Mouse (Mus musculus): ENCODE data around the gene Gm1043.

Gm1043 gene

DNA sequence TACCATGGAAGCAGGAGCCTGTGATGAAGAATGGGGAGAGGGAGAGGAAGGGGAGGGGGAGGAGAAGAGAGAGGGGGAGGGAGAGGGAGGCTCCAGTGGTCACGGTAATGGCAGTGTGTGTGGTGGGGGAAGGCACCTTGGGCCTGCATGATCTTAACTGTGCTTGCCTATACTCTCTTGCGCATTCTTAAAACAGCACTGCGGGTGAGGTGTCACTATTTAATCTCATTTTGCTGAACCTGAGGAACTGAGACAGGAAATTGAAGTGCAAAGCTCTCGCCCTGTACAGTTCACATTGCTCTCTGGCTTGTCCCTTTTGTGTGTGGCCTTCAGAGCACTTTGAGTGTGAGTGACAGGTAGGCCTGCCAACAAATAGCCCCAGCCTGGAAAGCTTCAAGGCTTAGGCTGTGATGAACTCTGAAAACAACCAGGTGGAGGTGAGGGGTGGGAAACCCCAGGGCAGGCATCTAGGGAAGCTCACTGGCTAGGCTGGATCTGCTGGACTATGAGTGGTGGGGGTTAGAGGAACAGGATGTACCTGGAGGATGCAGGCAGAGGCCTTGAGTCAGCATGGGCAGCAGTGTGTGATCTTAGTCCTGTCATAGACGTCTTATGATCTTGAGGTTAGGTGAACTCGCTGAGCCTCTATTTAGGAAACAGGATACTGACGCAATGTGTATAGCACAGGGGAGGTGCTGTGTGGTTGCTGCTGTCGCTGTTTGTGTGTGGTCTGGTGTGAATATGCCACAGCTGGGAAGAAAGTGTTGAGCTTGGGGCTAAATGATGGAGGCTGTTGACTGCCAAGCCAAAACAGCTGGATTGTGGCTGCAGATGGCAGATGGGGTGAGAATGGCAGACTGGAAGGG is 18.2 kb upstream of the Gm1043 start:
- no peak for DNase-seq (ENCODE audit: extremely low spot score, low read depth, low spot score)

GRCm38 (mm10) chr5:37073660-37074059 is 11.5 kb upstream of the Gm1043 start:
- no peak for DNase-seq (ENCODE audit: extremely low spot score, low read depth, low spot score)

GRCm38 (mm10) chr5:37076692-37077329 is 8.4 kb upstream of the Gm1043 start:
- no peak for DNase-seq (ENCODE audit: extremely low spot score, low read depth, low spot score)

GRCm38 (mm10) chr5:37077330-37077698 is 7.9 kb upstream of the Gm1043 start:
- DNase-seq (ENCODE audit: extremely low spot score, low read depth, low spot score) = no peak

DNA sequence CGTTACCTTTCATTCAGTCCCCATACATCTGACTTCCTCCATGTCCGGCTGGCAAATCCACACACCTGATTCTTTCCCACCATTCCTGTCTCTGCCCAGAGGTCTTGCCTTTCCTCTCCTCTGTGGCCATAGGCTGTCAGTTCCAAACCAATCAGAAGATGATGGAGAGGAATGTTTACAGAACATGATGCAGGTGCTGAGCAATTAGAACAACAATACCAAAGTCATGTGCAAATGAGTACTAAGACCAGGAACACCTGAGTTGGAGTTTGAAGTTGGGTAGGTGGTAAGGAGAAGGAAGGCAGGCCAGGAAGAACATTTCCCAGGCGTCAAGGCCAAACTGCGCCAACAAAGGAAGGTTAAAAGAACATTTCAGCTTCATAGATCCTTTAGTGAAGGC is 5.7 kb upstream of the Gm1043 start:
- no peak for DNase-seq (ENCODE audit: extremely low spot score, low read depth, low spot score)

GRCm38 (mm10) chr5:37080601-37081000 is 4.6 kb upstream of the Gm1043 start:
- DNase-seq (ENCODE audit: extremely low spot score, low read depth, low spot score) = no peak

DNA sequence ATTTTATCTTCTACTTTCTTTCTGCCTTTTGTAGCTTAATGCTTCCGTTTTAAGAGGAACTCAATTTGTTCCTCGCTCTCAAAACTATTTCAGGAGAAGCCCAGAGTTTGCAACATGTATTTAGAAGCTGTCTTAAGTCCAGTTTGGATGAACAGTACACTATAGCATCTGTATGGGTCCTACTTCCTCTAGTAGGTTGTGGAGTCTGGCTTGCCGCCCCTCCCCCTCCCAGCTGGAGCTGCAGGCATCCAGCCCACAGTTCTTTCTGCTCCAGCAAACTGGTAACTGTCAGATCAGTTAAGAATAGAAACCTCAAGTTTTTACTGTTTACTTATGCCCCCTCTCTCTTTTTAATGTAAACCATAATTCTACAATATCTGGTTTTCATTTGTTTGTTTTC is 2.8 kb upstream of the Gm1043 start:
- no peak for DNase-seq (ENCODE audit: extremely low spot score, low read depth, low spot score)

GRCm38 (mm10) chr5:37083209-37083770 is 1.9 kb upstream of the Gm1043 start:
- no peak for DNase-seq (ENCODE audit: extremely low spot score, low read depth, low spot score)

- no peak for DNase-seq (ENCODE audit: extremely low spot score, low read depth, low spot score)
Observed at GRCm38 (mm10) chr5:37083850-37084249, 1.3 kb upstream of the Gm1043 start.

DNA sequence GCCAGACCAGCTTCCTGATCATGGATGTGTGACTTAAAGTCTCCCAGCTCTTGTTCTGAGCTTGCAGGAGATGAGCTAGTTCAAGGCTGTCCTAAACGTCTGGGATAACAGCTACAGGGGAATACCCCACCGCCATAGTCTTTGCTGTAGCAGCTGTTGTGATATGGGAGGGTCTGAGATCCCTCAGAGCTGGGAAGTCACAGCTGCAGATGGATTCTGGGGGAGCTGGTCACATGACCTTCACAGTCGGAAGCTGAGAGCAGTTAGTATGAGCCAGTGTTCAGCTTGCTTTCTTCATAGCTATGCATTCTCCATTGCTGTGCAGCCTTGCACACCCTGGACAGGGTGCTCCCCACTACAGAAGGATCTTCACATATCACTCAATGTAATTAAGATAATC is 748 bp downstream of the Gm1043 start:
- no peak for DNase-seq (ENCODE audit: extremely low spot score, low read depth, low spot score)

DNA sequence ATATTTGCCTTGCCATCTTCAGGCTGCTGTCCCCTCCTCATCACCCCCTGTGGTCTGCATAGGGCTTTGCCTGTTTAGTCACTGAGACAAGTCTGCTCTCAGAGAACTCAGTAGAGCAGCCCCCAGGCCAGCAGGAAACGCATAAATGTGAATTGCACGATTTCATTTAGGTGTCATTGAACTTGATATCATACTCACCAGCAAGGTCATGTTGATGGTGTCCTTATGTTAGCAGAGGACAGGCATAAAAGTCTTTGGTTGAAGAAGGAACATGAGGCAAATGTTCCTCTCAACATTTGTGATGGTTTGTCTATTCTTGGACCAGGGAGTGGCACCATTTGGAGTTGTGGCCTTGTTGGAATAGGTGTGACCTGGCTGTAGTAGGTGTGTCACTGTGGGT is 2.6 kb downstream of the Gm1043 start:
- DNase-seq (ENCODE audit: extremely low spot score, low read depth, low spot score) = no peak

DNA sequence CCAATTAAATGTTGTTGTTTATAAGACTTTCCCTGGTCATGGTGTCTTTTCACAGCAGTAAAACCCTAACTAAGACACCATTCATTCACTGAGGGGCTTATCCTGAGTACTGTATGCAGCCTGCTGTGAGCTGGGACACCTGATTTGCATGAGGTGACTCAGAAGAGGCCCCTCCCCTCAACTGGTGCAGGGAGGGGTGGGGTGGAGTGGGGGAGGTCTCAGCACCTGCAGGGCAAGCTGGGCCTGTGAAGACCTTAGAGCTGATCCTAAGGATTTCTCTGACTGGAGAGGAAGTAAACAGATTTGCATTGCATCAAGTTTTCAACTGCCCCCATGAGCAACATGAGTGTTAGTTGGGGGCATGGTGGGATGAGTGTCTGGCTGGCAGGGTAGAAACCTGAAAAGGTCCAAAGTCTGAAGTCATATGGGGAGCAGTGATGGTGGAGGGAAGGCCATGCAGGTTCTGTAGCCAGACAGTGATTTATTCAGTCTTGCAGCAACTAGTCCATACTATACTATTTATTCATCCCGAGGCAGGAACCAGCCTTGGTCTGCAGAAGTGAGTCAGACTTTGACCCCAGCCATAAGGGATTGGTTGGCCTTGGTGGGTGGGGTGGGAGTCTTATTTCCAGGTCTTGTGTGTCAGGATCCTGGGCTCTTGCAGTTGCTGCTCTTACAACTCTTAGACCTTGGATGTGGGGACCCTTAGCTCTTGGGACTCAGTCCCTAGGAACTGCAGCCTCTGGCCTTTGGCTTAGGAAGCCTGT is 3.4 kb downstream of the Gm1043 start:
- DNase-seq (ENCODE audit: extremely low spot score, low read depth, low spot score) = no peak

- DNase-seq (ENCODE audit: extremely low spot score, low read depth, low spot score) = no peak
Observed at GRCm38 (mm10) chr5:37091171-37091628, 6.0 kb downstream of the Gm1043 start.

DNA sequence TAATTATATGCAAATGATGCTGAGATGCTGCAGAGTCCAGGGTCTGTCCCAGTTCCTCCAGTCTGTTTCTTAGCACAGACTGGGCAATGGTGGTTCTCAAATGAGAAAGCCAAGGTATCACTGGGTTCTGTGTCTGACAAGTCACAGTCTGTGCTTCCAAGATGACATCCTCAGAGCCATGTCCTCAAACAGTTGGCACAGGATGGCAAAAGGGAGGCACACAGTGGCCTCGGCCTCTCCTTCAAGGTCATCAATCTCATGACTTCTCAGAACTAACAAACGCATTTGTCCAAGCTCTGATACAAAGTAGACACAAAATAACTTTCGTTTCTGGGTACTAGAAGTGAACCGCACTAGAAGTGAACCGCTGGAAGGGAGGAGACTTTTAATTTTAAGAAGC is 9.8 kb downstream of the Gm1043 start:
- no peak for DNase-seq (ENCODE audit: extremely low spot score, low read depth, low spot score)

DNA sequence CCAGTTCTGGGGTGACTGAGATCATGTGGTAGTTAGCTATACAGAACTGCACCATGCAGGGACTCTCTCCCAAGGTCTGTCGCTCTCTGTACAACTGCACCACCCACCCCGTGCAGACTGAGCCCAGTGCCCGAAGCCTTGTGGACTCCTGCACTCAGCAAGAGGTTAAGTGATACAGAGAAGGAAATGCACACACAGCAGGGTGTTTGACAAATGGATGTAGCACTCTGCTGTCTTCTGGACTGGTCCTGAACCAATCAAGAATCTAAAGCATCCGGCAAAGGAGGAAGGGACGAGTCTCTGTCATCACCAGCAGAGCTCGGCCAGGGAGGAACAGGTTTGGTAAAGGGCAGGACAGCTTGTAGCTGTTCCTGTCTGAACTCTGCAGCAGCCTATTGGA is 12.4 kb downstream of the Gm1043 start:
- DNase-seq (ENCODE audit: extremely low spot score, low read depth, low spot score) = no peak

DNA sequence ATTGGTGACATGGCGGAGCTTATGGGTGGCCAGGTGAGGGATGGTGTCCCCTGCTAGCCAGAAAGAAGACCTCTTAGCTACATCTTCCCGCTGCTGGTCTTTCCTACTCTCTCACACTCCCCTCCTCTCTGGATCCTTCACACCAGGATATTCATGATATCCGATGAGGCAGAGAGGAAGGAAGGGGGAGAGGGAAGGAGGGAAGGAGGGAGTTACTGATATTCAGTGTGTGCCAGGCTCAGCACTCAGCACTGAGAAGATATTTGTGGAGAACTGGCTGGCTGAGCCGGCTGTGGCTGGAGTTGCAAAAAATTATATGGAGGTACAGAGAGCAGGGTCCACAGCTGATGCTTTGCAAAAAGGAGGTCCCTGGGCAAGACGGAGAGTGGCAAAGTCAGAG is 15.6 kb downstream of the Gm1043 start:
- DNase-seq (ENCODE audit: extremely low spot score, low read depth, low spot score) = no peak

GRCm38 (mm10) chr5:37101631-37102030 is 16.5 kb downstream of the Gm1043 start:
- DNase-seq (ENCODE audit: extremely low spot score, low read depth, low spot score) = no peak

DNA sequence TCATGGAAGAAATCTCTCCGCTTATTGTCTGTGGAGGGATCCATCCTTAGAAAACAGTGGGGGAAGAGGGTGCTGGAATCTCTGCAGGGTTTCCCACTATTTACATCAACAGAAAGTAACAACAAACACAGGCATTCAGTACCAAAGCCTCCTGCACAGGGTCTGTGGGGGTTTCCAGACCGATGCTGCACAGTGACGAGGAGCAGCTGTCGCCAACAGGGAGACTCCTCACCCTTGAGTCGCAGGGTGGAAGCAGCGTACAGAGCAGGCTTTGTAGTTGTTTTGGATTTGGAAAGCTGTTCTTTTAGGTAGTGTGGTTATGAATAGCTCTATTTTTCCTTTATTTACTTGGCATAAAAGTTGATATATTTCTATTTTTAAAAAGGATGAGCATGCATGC is 16.9 kb downstream of the Gm1043 start:
- no peak for DNase-seq (ENCODE audit: extremely low spot score, low read depth, low spot score)

- no peak for DNase-seq (ENCODE audit: extremely low spot score, low read depth, low spot score)
Observed at GRCm38 (mm10) chr5:37105531-37106456, 20.6 kb downstream of the Gm1043 start.

DNA sequence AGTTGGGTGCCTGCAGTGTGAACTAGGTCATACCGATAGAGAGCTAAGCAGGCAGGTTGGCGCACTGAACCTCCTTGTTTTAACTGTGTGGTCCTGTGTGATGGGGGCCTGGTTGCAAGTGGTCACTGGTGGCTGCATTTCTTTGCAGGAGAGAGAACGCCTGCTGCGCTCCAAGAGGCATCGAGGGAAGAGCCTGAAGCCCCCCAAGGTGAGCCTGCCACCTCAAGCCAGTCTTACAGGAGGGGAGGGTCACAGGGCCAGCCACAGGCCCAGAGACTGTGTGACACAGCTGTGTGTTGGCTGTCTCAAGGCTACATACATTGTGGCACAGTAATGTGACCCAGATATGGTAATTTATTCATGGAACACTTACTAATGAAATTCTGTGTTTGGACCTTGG is 21.9 kb downstream of the Gm1043 start:
- no peak for DNase-seq (ENCODE audit: extremely low spot score, low read depth, low spot score)

All from hindlimb bud, embryonic 11.5 days (tissue).